Mouse (Mus musculus): ENCODE results near the gene Grk3. TPM values are rescaled to one million over a fixed set of nuclear protein-coding genes. Genes with fewer than 3 reads are reported as not detected.

Gene Grk3
- total RNA-seq, 2 experiments from 2014 or later, result 4.9 to 6.1 TPM

GRCm38 (mm10) chr5:112945925-112946324 lies 69.7 kb downstream of the Grk3 start:
- intact Hi-C loops (cut with DNase I), result no loop called here
- no peak for DNase-seq

- no peak for DNase-seq
- intact Hi-C loops (cut with DNase I), result no loop called here
Measured at GRCm38 (mm10) chr5:112942244-112942643, 73.3 kb downstream of the Grk3 start.

- no peak for DNase-seq
- intact Hi-C loops (cut with DNase I), result no loop called here
Measured at GRCm38 (mm10) chr5:112941001-112941400, 74.6 kb downstream of the Grk3 start.

- intact Hi-C loops (cut with DNase I), result no loop called here
- no peak for DNase-seq
Measured at GRCm38 (mm10) chr5:112936632-112937031, 79.0 kb downstream of the Grk3 start.

GRCm38 (mm10) chr5:112935436-112935835 lies 80.2 kb downstream of the Grk3 start:
- DNase-seq, result no peak

GRCm38 (mm10) chr5:112932878-112933567 lies 82.6 kb downstream of the Grk3 start:
- DNase-seq, result no peak
- intact Hi-C loops (cut with DNase I), result no loop called here

More at GRCm38 (mm10) chr5:112935436-112935835, 80.2 kb downstream of the Grk3 start:
- intact Hi-C loops (cut with DNase I), result no loop called here

- DNase-seq, result no peak
- intact Hi-C loops (cut with DNase I), result no loop called here
Measured at GRCm38 (mm10) chr5:112931901-112932300, 83.7 kb downstream of the Grk3 start.

- intact Hi-C loops (cut with DNase I), result no loop called here
- no peak for DNase-seq
Measured at GRCm38 (mm10) chr5:112928201-112928881, 87.2 kb downstream of the Grk3 start.

- no peak for DNase-seq
- intact Hi-C loops (cut with DNase I), result no loop called here
Measured at GRCm38 (mm10) chr5:112925422-112925821, 90.2 kb downstream of the Grk3 start.

GRCm38 (mm10) chr5:112924806-112925205 lies 90.8 kb downstream of the Grk3 start:
- intact Hi-C loops (cut with DNase I), result no loop called here
- DNase-seq, result no peak

- intact Hi-C loops (cut with DNase I), result no loop called here
- no peak for DNase-seq
Measured at GRCm38 (mm10) chr5:112923841-112924240, 91.8 kb downstream of the Grk3 start.

GRCm38 (mm10) chr5:112921914-112922313 lies 93.7 kb downstream of the Grk3 start:
- intact Hi-C loops (cut with DNase I), result no loop called here

GRCm38 (mm10) chr5:112910381-112910780 lies 105.2 kb downstream of the Grk3 start:
- intact Hi-C loops (cut with DNase I), result no loop called here
- DNase-seq, result no peak

More at GRCm38 (mm10) chr5:112921914-112922313, 93.7 kb downstream of the Grk3 start:
- DNase-seq, result no peak

GRCm38 (mm10) chr5:112908169-112908614 lies 107.4 kb downstream of the Grk3 start:
- DNase-seq, result no peak
- intact Hi-C loops (cut with DNase I), result no loop called here

GRCm38 (mm10) chr5:112907504-112907903 lies 108.1 kb downstream of the Grk3 start:
- intact Hi-C loops (cut with DNase I), result no loop called here
- no peak for DNase-seq

- DNase-seq, result peak; percentile 45 to 63
- intact Hi-C loops (cut with DNase I), result no loop called here
Measured at GRCm38 (mm10) chr5:112895674-112896654, 119.6 kb downstream of the Grk3 start, which contains the start of gene Myo18b. Gene Myo18b (minus strand): TSS chr5:112896362.

- intact Hi-C loops (cut with DNase I), result no loop called here
- DNase-seq, result no peak
Measured at GRCm38 (mm10) chr5:112893462-112894060, 122.0 kb downstream of the Grk3 start.

- intact Hi-C loops (cut with DNase I), result no loop called here
- no peak for DNase-seq
Measured at GRCm38 (mm10) chr5:112892411-112892810, 123.2 kb downstream of the Grk3 start.

GRCm38 (mm10) chr5:112888651-112889050 lies 126.9 kb downstream of the Grk3 start:
- intact Hi-C loops (cut with DNase I), result no loop called here
- peak in 1 of 2 experiments; percentile 37 for DNase-seq

Measured in gastrocnemius, postnatal 36 days (tissue).